ENCODE assay signal across 8 mouse cellular contexts in the genomic region with DNA sequence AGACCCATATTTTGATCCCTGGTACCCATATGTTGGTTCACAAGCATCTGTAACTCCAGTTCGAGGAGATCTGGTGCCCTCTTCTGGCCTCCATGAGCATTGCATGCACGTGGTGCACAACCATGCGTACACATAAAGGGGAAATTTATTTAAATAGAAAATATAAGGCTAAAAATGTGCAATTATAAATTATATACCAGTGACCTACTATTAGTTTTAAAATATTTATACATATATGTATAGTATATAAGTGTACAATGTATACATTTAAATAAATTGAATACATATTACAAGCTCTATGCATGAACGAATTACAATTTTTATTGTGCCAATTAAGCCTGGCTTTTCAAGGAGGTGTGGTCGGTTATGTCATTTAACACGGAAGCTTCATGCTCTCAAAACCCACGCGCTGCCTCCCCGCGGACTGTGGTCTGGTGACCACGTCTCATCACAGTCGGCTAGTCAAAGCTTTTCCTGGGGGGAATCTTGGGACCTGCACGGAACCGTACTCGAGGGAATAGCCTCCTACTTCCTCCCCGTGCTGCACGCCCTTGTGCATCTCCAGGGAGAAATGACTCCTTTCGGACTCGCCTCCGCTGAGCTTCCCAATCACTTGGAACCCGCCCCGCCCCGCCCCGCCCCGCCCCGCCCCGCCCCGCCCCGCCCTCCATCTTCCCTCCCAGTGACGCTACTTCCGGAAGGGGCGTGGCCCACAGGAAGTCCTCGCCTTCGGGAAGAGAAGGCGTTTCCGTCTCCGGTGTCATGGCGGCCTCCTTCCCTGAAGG. TPM values are rescaled to one million over a fixed set of nuclear protein-coding genes. Genes with fewer than 3 reads are reported as not detected.
DNase-seq lines count a peak whose midpoint lies in the region; ATAC-seq lines count a peak whose summit lies in the region.

Gene Mettl2, plus strand, starts transcription at position 691 of the 785 bp plus-strand sequence.

- DNase-seq in adrenal gland, adult (ENCODE audit: inconsistent age in 2 of 2, low spot score in 1 of 2) = peak; percentile 85 to 92
- peak; percentile 90 for DNase-seq in embryo, embryonic 10.5 days (ENCODE audit: low spot score)
- peak; percentile 85 for DNase-seq in gastrocnemius, postnatal 14 days
- peak; percentile 78 to 90 for DNase-seq in left cerebral cortex, postnatal 10 days (ENCODE audit: extremely low spot score in 1 of 2, low spot score in 2 of 2)
- peak; percentile 84 for DNase-seq in right cerebral cortex, postnatal 25 days
- peak; percentile 71 to 80 for DNase-seq in urinary bladder, postnatal 4 days (ENCODE audit: low spot score in 2 of 2)

- intact Hi-C loops in gastrocnemius, postnatal 14 days (cut with DNase I; ENCODE audit: low total_unique reads) = loop anchor here (10.0 kb wide), 1 partner anchor 541 kb away; no protein-coding TSS in a partner anchor
- intact Hi-C loops in left cerebral cortex, postnatal 10 days (cut with DNase I) = loop anchor here (5.0 kb wide), 1 partner anchor 359 kb away; no protein-coding TSS in a partner anchor

- ATAC-seq in inflammation-experienced regulatory T-cells, adult 6 months = peak; percentile 86
- ATAC-seq in megakaryocyte-erythroid progenitor cell, adult 5-6 weeks (replicated peaks; ENCODE audit: low FRiP score, low TSS enrichment, poor library complexity, severe bottlenecking) = peak; percentile 85

RNA-seq across cellular contexts. Expression of gene Mettl2, which starts in this region (rescaled TPM):
- total RNA-seq in gastrocnemius, postnatal 14 days (2021) = 1 to 10 TPM; 6.9 to 9.6 TPM
- polyA plus RNA-seq in inflammation-experienced regulatory T-cells, adult 6 months (2017; shearing (Covaris generic)) = 10 to 100 TPM; 12.5 to 21.4 (median 20.0) TPM
- 10 to 100 TPM; 19.7 to 21.6 TPM for total RNA-seq in left cerebral cortex, postnatal 10 days (2021)
- 44.5 and 60.0 TPM in 2 replicates for total RNA-seq in megakaryocyte-erythroid progenitor cell, adult 5-6 weeks (2014; fragmentation: Nextera tagmentation)
- 28.5 and 30.1 TPM in 2 replicates for total RNA-seq in megakaryocyte-erythroid progenitor cell, adult 5-6 weeks (2017)

Comparison
In these comparisons a context has a peak if more than half of its experiments do, and no peak if none do; other contexts are left out.
1. Peak in every context shown above with its lines: DNase-seq and ATAC-seq.